Mouse (Mus musculus) intestine, postnatal 0 days (tissue): ENCODE results near the gene En1. TPM values are rescaled to one million over a fixed set of nuclear protein-coding genes. Genes with fewer than 3 reads are reported as not detected.

Experiments
- ATAC-seq: fragments of 200-750 bp; cut with Nextera tagmentation; 2 replicates; pipeline ENCODE4 v1.8.0; 2017; ENCODE audit warnings: mild to moderate bottlenecking, moderate TSS enrichment, moderate library complexity
- H3K27ac ChIP-seq: fragments of 300-500 bp; sonication (generic); 2 replicates; pipeline ENCODE4 v1.5.1; 2014; ENCODE audit warnings: mild to moderate bottlenecking, low read depth, low read length, moderate library complexity
- H3K27me3 ChIP-seq: fragments of 300-500 bp; sonication (generic); replicated peaks from 2 replicates; pipeline ENCODE4 v1.6.1; 2014; ENCODE audit warnings: low read length, mixed read lengths; ENCODE audit not compliant: control insufficient read depth, insufficient read depth
- H3K36me3 ChIP-seq: fragments of 300-500 bp; sonication (generic); 2 replicates; pipeline ENCODE4 v1.6.1; 2014; ENCODE audit warnings: mild to moderate bottlenecking, moderate library complexity; ENCODE audit not compliant: control insufficient read depth, insufficient read depth
- H3K4me1 ChIP-seq: fragments of 300-500 bp; sonication (generic); replicated peaks from 2 replicates; pipeline ENCODE4 v1.6.1; 2014; ENCODE audit warnings: antibody characterized with exemption, low read length, mixed read lengths; ENCODE audit not compliant: control insufficient read depth, insufficient read depth
- H3K4me2 ChIP-seq: fragments of 300-500 bp; sonication (generic); replicated peaks from 2 replicates; pipeline ENCODE4 v1.6.1; 2014; ENCODE audit warnings: low read depth, mild to moderate bottlenecking, moderate library complexity
- H3K4me3 ChIP-seq: fragments of 300-500 bp; sonication (generic); 2 replicates; pipeline ENCODE4 v1.5.1; 2014; ENCODE audit warnings: low read depth, low read length
- H3K9ac ChIP-seq: fragments of 300-500 bp; sonication (generic); 2 replicates; pipeline ENCODE4 v1.6.1; 2014; ENCODE audit warnings: mild to moderate bottlenecking, low read depth, low read length
- H3K9me3 ChIP-seq: fragments of 300-500 bp; sonication (generic); 2 replicates; pipeline ENCODE4 v1.6.1; 2016; ENCODE audit warnings: mixed run types; ENCODE audit not compliant: control insufficient read depth
- CTCF ChIP-seq: sonication (generic); IDR thresholded peaks from 2 replicates; pipeline ENCODE4 v1.5.1; 2016; ENCODE audit warnings: low read depth, mild to moderate bottlenecking, control low read depth, antibody characterized with exemption, moderate library complexity
- WGBS: fragments of 180-500 bp; shearing (Covaris S2); extraction: QIAGEN DNeasy Blood & Tissue Kit; methylation state at CpG from one replicate; pipeline ENCODE4 v1.1.7; 2014; 5-methylcytosine and 5-hydroxymethylcytosine counted together
- polyA plus RNA-seq: library from polyadenylated mRNA; unstranded; fragments of >200 nt; fragmentation: Nextera tagmentation; extraction: Ambion mirVana; gene quantifications from 2 replicates; pipeline ENCODE4 v1.2.1, GENCODE M21; 2015

Gene En1
- polyA plus RNA-seq, 1 experiment from 2014 or later, result not detected

DNA sequence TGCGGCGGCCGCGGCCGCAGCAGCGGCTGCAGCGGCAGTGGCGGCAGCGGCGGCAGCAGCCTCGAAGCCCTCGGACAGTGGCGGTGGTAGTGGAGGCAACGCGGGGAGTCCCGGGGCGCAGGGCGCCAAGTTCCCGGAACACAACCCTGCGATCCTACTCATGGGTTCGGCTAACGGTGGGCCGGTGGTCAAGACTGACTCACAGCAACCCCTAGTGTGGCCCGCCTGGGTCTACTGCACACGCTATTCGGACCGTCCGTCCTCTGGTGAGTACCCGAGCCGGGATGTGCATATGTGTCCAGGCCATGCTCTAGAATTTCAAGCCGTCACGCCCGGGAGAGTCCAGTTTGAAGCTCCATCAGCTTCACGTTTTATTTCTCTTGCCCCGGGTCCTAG is 1.4 kb downstream of the En1 start:
- Histone ChIP-seq H3K9ac (no peak overlapping the region), H3K9me3 (no peaks in the 10 kb centered on the region), H3K4me1 (0 out of 2 replicates have a peak, but pooled peaks cover 3% of the 10 kb centered on the region), H3K4me2 (peak overlapping the region; percentile 74), H3K4me3 (peak overlapping the region; percentile 43), H3K36me3 (no peaks in the 10 kb centered on the region), H3K27ac (no peak overlapping the region), H3K27me3 (peaks cover 95% of the 10 kb centered on the region)
- WGBS, result 2% methylated on average over 35 of the region's 35 CpGs
- no peak for TF ChIP-seq CTCF
- ATAC-seq, result no peak

GRCm38 (mm10) chr1:120604431-120605142 is 2.4 kb downstream of the En1 start:
- H3K9ac ChIP-seq, result no peak overlapping the region
- ATAC-seq, result no peak
- WGBS, result 4% methylated on average over 30 of the region's 30 CpGs
- no peaks in the 10 kb centered on the region for H3K9me3 ChIP-seq
- 0 out of 2 replicates have a peak, but pooled peaks cover 3% of the 10 kb centered on the region for H3K4me1 ChIP-seq
- peaks cover 96% of the 10 kb centered on the region for H3K27me3 ChIP-seq
- H3K36me3 ChIP-seq, result no peaks in the 10 kb centered on the region
- no peak overlapping the region for H3K4me3 ChIP-seq
- no peak overlapping the region for H3K4me2 ChIP-seq
- no peak overlapping the region for H3K27ac ChIP-seq
- TF ChIP-seq CTCF, result no peak

- Histone ChIP-seq H3K9ac (no peak overlapping the region), H3K9me3 (no peaks in the 10 kb centered on the region), H3K36me3 (no peaks in the 10 kb centered on the region), H3K4me1 (0 out of 2 replicates have a peak, but pooled peaks cover 3% of the 10 kb centered on the region), H3K27ac (no peak overlapping the region), H3K27me3 (peaks cover 96% of the 10 kb centered on the region), H3K4me2 (no peak overlapping the region), H3K4me3 (no peak overlapping the region)
- ATAC-seq, result no peak
- 5% methylated on average over 8 of the region's 8 CpGs for WGBS
- TF ChIP-seq CTCF, result no peak
Measured at GRCm38 (mm10) chr1:120605143-120605435, 2.9 kb downstream of the En1 start.

DNA sequence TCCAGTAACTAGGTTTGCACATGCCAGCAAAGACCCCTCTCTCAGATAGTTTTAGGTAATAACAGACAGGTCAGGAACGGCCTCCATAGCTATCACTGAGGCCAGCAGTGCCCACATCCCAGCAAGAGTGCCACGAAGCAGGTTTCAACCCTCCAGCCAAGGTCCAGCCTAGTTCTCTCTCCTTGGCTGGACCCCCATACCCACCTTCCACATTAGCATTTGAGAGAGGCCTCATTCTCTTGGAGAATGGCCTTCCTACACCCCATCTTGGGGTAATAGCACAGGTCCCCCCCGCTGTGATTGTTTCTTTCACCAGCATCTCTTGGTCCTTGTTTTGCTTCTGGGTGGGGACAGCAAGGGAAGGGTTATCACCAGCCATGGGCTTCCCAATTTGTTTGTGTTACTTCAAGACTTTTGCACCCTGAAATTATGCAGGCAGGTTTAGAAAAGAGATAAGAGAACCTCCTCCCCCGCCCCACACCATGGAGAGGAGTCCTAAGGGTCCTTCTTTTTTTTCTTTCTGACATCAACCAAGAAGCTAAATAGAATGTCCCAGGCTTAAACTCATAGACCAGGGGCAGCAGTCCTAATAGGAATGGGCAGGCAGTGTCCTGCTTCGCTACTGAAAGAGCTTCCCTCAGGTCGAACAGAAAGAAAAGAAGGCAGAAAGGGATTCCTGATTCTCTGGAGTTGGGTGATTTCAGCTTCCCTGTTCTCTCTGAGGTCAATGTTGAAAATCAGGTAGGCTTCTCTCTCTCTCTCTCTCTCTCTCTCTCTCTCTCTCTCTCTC is 3.5 kb downstream of the En1 start:
- no peak for TF ChIP-seq CTCF
- ATAC-seq, result no peak
- Histone ChIP-seq H3K27ac (no peak overlapping the region), H3K4me2 (no peak overlapping the region), H3K27me3 (peaks cover 96% of the 10 kb centered on the region), H3K36me3 (no peaks in the 10 kb centered on the region), H3K9ac (no peak overlapping the region), H3K4me1 (0 out of 2 replicates have a peak, but pooled peaks cover 3% of the 10 kb centered on the region), H3K4me3 (no peak overlapping the region), H3K9me3 (no peaks in the 10 kb centered on the region)
- 8% methylated on average over 6 of the region's 6 CpGs for WGBS

GRCm38 (mm10) chr1:120606641-120607575 is 4.7 kb downstream of the En1 start:
- WGBS, result 2% methylated on average over 52 of the region's 52 CpGs
- peak overlapping the region; percentile 37 for H3K4me2 ChIP-seq
- 0 out of 2 replicates have a peak, but pooled peaks cover 3% of the 10 kb centered on the region for H3K4me1 ChIP-seq
- peaks cover 95% of the 10 kb centered on the region for H3K27me3 ChIP-seq
- TF ChIP-seq CTCF, result no peak
- no peaks in the 10 kb centered on the region for H3K9me3 ChIP-seq
- H3K27ac ChIP-seq, result no peak overlapping the region
- ATAC-seq, result no peak
- no peaks in the 10 kb centered on the region for H3K36me3 ChIP-seq
- peak overlapping the region; percentile 23; the same call in 1 of the 2 replicates for H3K4me3 ChIP-seq
- H3K9ac ChIP-seq, result no peak overlapping the region
